Mouse (Mus musculus): ENCODE data around the gene Ppil1.

The Ppil1 gene

GRCm38 (mm10) chr17:29263840-29264633 is at the start of gene Ppil1:
TSS of gene Ppil1 (minus strand) at chr17:29264186.
- peak; percentile 63 to 81 for DNase-seq (ENCODE audit: low spot score in 2 of 2)

GRCm38 (mm10) chr17:29313300-29313699 is 49.3 kb upstream of the Ppil1 start:
- no peak for DNase-seq (ENCODE audit: low spot score in 2 of 2)

- DNase-seq (ENCODE audit: low spot score in 2 of 2) = no peak
Measured at GRCm38 (mm10) chr17:29312082-29312481, 48.1 kb upstream of the Ppil1 start.

- DNase-seq (ENCODE audit: low spot score in 2 of 2) = no peak
Measured at GRCm38 (mm10) chr17:29311602-29312001, 47.6 kb upstream of the Ppil1 start.

- DNase-seq (ENCODE audit: low spot score in 2 of 2) = no peak
Measured at GRCm38 (mm10) chr17:29310056-29310623, 46.2 kb upstream of the Ppil1 start.

GRCm38 (mm10) chr17:29305871-29306270 is 41.9 kb upstream of the Ppil1 start:
- DNase-seq (ENCODE audit: low spot score in 2 of 2) = no peak

- DNase-seq (ENCODE audit: low spot score in 2 of 2) = no peak
Measured at GRCm38 (mm10) chr17:29305058-29305806, 41.2 kb upstream of the Ppil1 start.

GRCm38 (mm10) chr17:29304376-29305057 is 40.5 kb upstream of the Ppil1 start:
- DNase-seq (ENCODE audit: low spot score in 2 of 2) = no peak

- no peak for DNase-seq (ENCODE audit: low spot score in 2 of 2)
Measured at GRCm38 (mm10) chr17:29303856-29304255, 39.9 kb upstream of the Ppil1 start.

- DNase-seq (ENCODE audit: low spot score in 2 of 2) = no peak
Measured at GRCm38 (mm10) chr17:29303087-29303486, 39.1 kb upstream of the Ppil1 start.

- no peak for DNase-seq (ENCODE audit: low spot score in 2 of 2)
Measured at GRCm38 (mm10) chr17:29302149-29302548, 38.2 kb upstream of the Ppil1 start.

- no peak for DNase-seq (ENCODE audit: low spot score in 2 of 2)
Measured at GRCm38 (mm10) chr17:29301421-29301820, 37.4 kb upstream of the Ppil1 start.

GRCm38 (mm10) chr17:29300926-29301325 is 36.9 kb upstream of the Ppil1 start:
- no peak for DNase-seq (ENCODE audit: low spot score in 2 of 2)

GRCm38 (mm10) chr17:29299282-29299681 is 35.3 kb upstream of the Ppil1 start:
- DNase-seq (ENCODE audit: low spot score in 2 of 2) = no peak

- DNase-seq (ENCODE audit: low spot score in 2 of 2) = no peak
Measured at GRCm38 (mm10) chr17:29297813-29298212, 33.8 kb upstream of the Ppil1 start.

- no peak for DNase-seq (ENCODE audit: low spot score in 2 of 2)
Measured at GRCm38 (mm10) chr17:29297321-29297720, 33.3 kb upstream of the Ppil1 start.

GRCm38 (mm10) chr17:29295835-29296234 is 31.8 kb upstream of the Ppil1 start:
- DNase-seq (ENCODE audit: low spot score in 2 of 2) = no peak

- no peak for DNase-seq (ENCODE audit: low spot score in 2 of 2)
Measured at GRCm38 (mm10) chr17:29293807-29294605, 30.0 kb upstream of the Ppil1 start.

GRCm38 (mm10) chr17:29292996-29293395 is 29.0 kb upstream of the Ppil1 start:
- DNase-seq (ENCODE audit: low spot score in 2 of 2) = no peak

- DNase-seq (ENCODE audit: low spot score in 2 of 2) = no peak
Measured at GRCm38 (mm10) chr17:29291793-29292192, 27.8 kb upstream of the Ppil1 start.

Measured in urinary bladder, adult 18-20 months (tissue).